In the genomic region with DNA sequence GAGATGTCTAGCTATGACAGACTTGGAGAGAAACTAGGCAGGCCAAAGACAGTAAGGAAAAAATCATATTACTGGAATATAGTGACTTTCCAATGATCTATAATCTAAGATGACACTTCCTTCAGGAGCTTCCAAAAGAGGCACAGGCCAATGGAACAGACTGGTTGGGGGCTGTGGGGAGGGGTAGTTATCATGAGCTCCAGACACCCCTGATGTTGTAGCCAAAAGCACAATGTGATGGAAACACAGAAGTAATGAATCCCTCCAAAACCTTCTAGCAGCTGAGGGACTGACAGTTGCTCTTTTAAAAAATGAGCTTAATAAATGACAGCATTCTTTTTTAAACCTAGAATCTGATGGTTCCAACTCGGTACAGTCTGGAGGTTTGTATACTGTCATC, we compare ENCODE assay signal across 19 mouse cellular contexts. TPM values are rescaled to one million over a fixed set of nuclear protein-coding genes. Genes with fewer than 3 reads are reported as not detected.
DNase-seq lines count a peak whose midpoint lies in the region; ATAC-seq lines count a peak whose summit lies in the region.
"Had no signal": no experiment of that assay in that cellular context is flagged by ENCODE, and none has a peak within 500 bp of the region (broad histone marks: within the 10 kb centered on the region; RNA-seq: fewer than 3 reads in every experiment).

No protein-coding gene starts in this region.

- H3K27ac ChIP-seq in forebrain, embryonic 16.5 days (ENCODE audit: low read length), result no peak overlapping the region
- H3K27ac ChIP-seq in forebrain, embryonic 13.5 days, result no peak overlapping the region
- H3K27ac ChIP-seq in heart, embryonic 10.5 days, result no peak overlapping the region
- H3K27ac ChIP-seq: embryonic facial prominence, embryonic 12.5 days; embryonic facial prominence, embryonic 15.5 days; forebrain, embryonic 10.5 days; forebrain, embryonic 12.5 days had no signal

- H3K36me3 ChIP-seq in forebrain, embryonic 16.5 days (ENCODE audit: control insufficient read depth, insufficient read depth), result no peaks in the 10 kb centered on the region
- H3K36me3 ChIP-seq in forebrain, embryonic 13.5 days (ENCODE audit: poor library complexity, severe bottlenecking), result no peaks in the 10 kb centered on the region
- H3K36me3 ChIP-seq in heart, embryonic 10.5 days, result peaks cover 8% of the 10 kb centered on the region; the same call in 1 of the 2 replicates
- H3K36me3 ChIP-seq: embryonic facial prominence, embryonic 12.5 days; embryonic facial prominence, embryonic 15.5 days; forebrain, embryonic 10.5 days; forebrain, embryonic 12.5 days had no signal

- H3K27me3 ChIP-seq in forebrain, embryonic 16.5 days (replicated peaks; ENCODE audit: control insufficient read depth, insufficient read depth, low read length), result no peaks in the 10 kb centered on the region
- no peaks in the 10 kb centered on the region for H3K27me3 ChIP-seq in forebrain, embryonic 13.5 days
- H3K27me3 ChIP-seq in heart, embryonic 10.5 days (ENCODE audit: insufficient read depth, poor library complexity, severe bottlenecking), result no peaks in the 10 kb centered on the region
- H3K27me3 ChIP-seq: embryonic facial prominence, embryonic 12.5 days; embryonic facial prominence, embryonic 15.5 days; forebrain, embryonic 12.5 days had no signal

- DNase-seq in cerebellum, postnatal 14 days, result peak; percentile 21 to 34
- DNase-seq in cerebellum, adult 18-20 months, result no peak
- peak; percentile 61 for DNase-seq in heart, adult 11 months
- DNase-seq in heart, embryonic 10.5 days (ENCODE audit: low spot score), result no peak
- DNase-seq: adrenal gland, adult 2 months; adrenal gland, postnatal 10 days; adrenal gland, postnatal 25 days; cerebellum, adult 11 months; cerebellum, adult 2 months; cerebellum, adult 9-11 months; cerebellum, postnatal 36 days; embryo, embryonic 11 days had no signal

- H3K4me1 ChIP-seq in forebrain, embryonic 16.5 days (replicated peaks; ENCODE audit: control insufficient read depth, insufficient read depth, low read length), result no peaks in the 10 kb centered on the region
- H3K4me1 ChIP-seq in forebrain, embryonic 13.5 days, result no peaks in the 10 kb centered on the region
- no peaks in the 10 kb centered on the region for H3K4me1 ChIP-seq in heart, embryonic 10.5 days
- H3K4me1 ChIP-seq: embryonic facial prominence, embryonic 12.5 days; embryonic facial prominence, embryonic 15.5 days; forebrain, embryonic 10.5 days; forebrain, embryonic 12.5 days had no signal

- WGBS in forebrain, embryonic 16.5 days, result 78% methylated on average over 1 of the region's 1 CpGs
- 94% methylated on average over 1 of the region's 1 CpGs for WGBS in forebrain, embryonic 13.5 days
- 98% methylated on average over 1 of the region's 1 CpGs for WGBS in heart, embryonic 10.5 days

- peak; percentile 55; the same call in 1 of the 2 replicates for ATAC-seq in forebrain, embryonic 16.5 days
- ATAC-seq in forebrain, embryonic 13.5 days, result no peak

- no peaks in the 10 kb centered on the region; the same call in 1 of the 2 replicates for H3K9me3 ChIP-seq in forebrain, embryonic 16.5 days (ENCODE audit: control insufficient read depth, low read length)
- H3K9me3 ChIP-seq in forebrain, embryonic 13.5 days (replicated peaks), result 0 out of 2 replicates have a peak, but pooled peaks cover 3% of the 10 kb centered on the region
- H3K9me3 ChIP-seq in heart, embryonic 10.5 days, result no peaks in the 10 kb centered on the region
- H3K9me3 ChIP-seq: embryonic facial prominence, embryonic 12.5 days; embryonic facial prominence, embryonic 15.5 days had no signal

- no peak overlapping the region for H3K4me3 ChIP-seq in forebrain, embryonic 16.5 days (replicated peaks; ENCODE audit: low read length)
- H3K4me3 ChIP-seq in forebrain, embryonic 13.5 days, result no peak overlapping the region
- H3K4me3 ChIP-seq in heart, embryonic 10.5 days, result no peak overlapping the region
- H3K4me3 ChIP-seq: embryonic facial prominence, embryonic 12.5 days; embryonic facial prominence, embryonic 15.5 days; erythroblast, embryonic 14.5 days; forebrain, embryonic 10.5 days; forebrain, embryonic 12.5 days had no signal

- no peak overlapping the region for H3K9ac ChIP-seq in forebrain, embryonic 16.5 days (replicated peaks; ENCODE audit: low read depth, low read length)
- H3K9ac ChIP-seq in forebrain, embryonic 13.5 days, result no peak overlapping the region
- H3K9ac ChIP-seq: embryonic facial prominence, embryonic 12.5 days; embryonic facial prominence, embryonic 15.5 days; forebrain, embryonic 12.5 days had no signal

- no peak overlapping the region for H3K4me2 ChIP-seq in forebrain, embryonic 16.5 days (ENCODE audit: low read length)
- H3K4me2 ChIP-seq in forebrain, embryonic 13.5 days, result no peak overlapping the region
- H3K4me2 ChIP-seq: embryonic facial prominence, embryonic 12.5 days; embryonic facial prominence, embryonic 15.5 days; forebrain, embryonic 12.5 days had no signal

RNA-seq across cellular contexts. Expression of gene Ica1, which starts 52.7 kb away (rescaled TPM):
- 51.6 and 55.6 TPM in 2 replicates for polyA plus RNA-seq in forebrain, embryonic 16.5 days (2015; fragmentation: Nextera tagmentation; extraction: Ambion mirVana)
- 22.6 and 23.3 TPM in 2 replicates for polyA plus RNA-seq in forebrain, embryonic 13.5 days (2015; fragmentation: Nextera tagmentation; extraction: Ambion mirVana)
- 27.9 and 35.8 TPM in 2 replicates for polyA plus RNA-seq in heart, embryonic 10.5 days (2016; fragmentation: Nextera tagmentation; extraction: Ambion mirVana)

Comparison
In these comparisons a context has a peak if more than half of its experiments do, and no peak if none do; other contexts are left out.
1. DNase-seq: peak in cerebellum, postnatal 14 days (2 of 2) and heart, adult 11 months (single experiment); none in cerebellum, adult 18-20 months (0 of 2) and heart, embryonic 10.5 days (single experiment).